Mouse (Mus musculus) heart, embryonic 16.5 days (tissue): Measurements from ENCODE around the gene Zfp324. TPM values are rescaled to one million over a fixed set of nuclear protein-coding genes. Genes with fewer than 3 reads are reported as not detected.
"Not testable (repeated sequence)": the region's sequence is repeated elsewhere in the genome, so short reads cannot be mapped to it uniquely, and the experiment has no call there.

ENCODE experiments used
- ATAC-seq: fragments of 200-750 bp; cut with Nextera tagmentation; replicated peaks from 2 replicates; pipeline ENCODE4 v1.8.0; 2017; ENCODE audit warnings: moderate number of reproducible peaks; ENCODE audit not compliant: insufficient read depth, low FRiP score; ENCODE audit errors: extremely low read depth
- H3K27ac ChIP-seq: fragments of 300-500 bp; sonication (generic); 2 replicates; pipeline ENCODE4 v1.5.1; 2014; ENCODE audit warnings: mild to moderate bottlenecking, low read length, control low read depth, moderate library complexity
- H3K27me3 ChIP-seq: fragments of 300-500 bp; sonication (generic); 2 replicates; pipeline ENCODE4 v1.6.1; 2014; ENCODE audit warnings: low read length, mixed read lengths; ENCODE audit not compliant: control insufficient read depth, insufficient read depth
- H3K36me3 ChIP-seq: fragments of 300-500 bp; sonication (generic); 2 replicates; pipeline ENCODE4 v1.6.1; 2014; ENCODE audit not compliant: control insufficient read depth, insufficient read depth
- H3K4me1 ChIP-seq: fragments of 300-500 bp; sonication (generic); 2 replicates; pipeline ENCODE4 v1.6.1; 2014; ENCODE audit warnings: low read length, mixed read lengths; ENCODE audit not compliant: control insufficient read depth, insufficient read depth
- H3K4me2 ChIP-seq: fragments of 300-500 bp; sonication (generic); 2 replicates; pipeline ENCODE4 v1.6.1; 2014; ENCODE audit warnings: low read depth, mild to moderate bottlenecking, control low read depth, low read length
- H3K4me3 ChIP-seq: fragments of 300-500 bp; sonication (generic); 2 replicates; pipeline ENCODE4 v1.5.1; 2014; ENCODE audit warnings: mild to moderate bottlenecking, control low read depth, low read length
- H3K9ac ChIP-seq: fragments of 300-500 bp; sonication (generic); 2 replicates; pipeline ENCODE4 v1.6.1; 2014; ENCODE audit warnings: low read length, control low read depth
- H3K9me3 ChIP-seq: fragments of 300-500 bp; sonication (generic); replicated peaks from 2 replicates; pipeline ENCODE4 v1.6.1; 2016; ENCODE audit warnings: low read length; ENCODE audit not compliant: control insufficient read depth
- WGBS: fragments of 180-500 bp; shearing (Covaris S2); extraction: QIAGEN DNeasy Blood & Tissue Kit; methylation state at CpG from one replicate; pipeline ENCODE4 v1.1.7; 2014; 5-methylcytosine and 5-hydroxymethylcytosine counted together
- polyA plus RNA-seq: library from polyadenylated mRNA; unstranded; fragments of >200 nt; fragmentation: Nextera tagmentation; extraction: Ambion mirVana; gene quantifications from 2 replicates; pipeline ENCODE4 v1.2.1, GENCODE M21; 2015

The Zfp324 gene
- 6.5 and 6.7 TPM in 2 replicates for polyA plus RNA-seq

DNA sequence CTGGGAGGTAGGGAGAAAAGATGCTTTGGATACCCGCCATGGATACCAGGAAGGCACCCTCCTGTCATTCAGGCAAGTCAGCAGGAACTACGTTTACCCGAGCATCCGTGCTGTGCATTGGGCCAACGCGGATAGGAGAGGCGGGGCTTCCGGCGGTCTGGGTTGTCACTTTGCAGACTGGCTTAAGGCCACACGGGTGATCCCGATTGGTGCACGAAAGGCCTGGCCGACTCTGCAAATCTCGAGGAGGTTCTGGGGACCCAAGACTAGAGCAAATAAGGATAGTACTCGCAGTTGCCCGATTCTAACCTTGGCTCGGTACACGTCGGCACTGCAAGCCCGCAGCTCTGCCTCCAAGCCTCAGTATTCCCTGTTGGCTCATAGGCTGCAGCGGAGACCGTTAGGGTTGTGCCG is at the start of gene Zfp324:
Gene Zfp324, plus strand, starts transcription at position 161 of the 414 bp plus-strand sequence.
- Histone ChIP-seq H3K4me1 (peaks cover 16% of the 10 kb centered on the region), H3K9me3 (no peaks in the 10 kb centered on the region), H3K4me2 (peak within 1 kb of the TSS; percentile 91), H3K27me3 (no peaks in the 10 kb centered on the region), H3K36me3 (peaks cover 16% of the 10 kb centered on the region), H3K27ac (peak within 1 kb of the TSS; percentile 84), H3K4me3 (peak within 1 kb of the TSS; percentile 82), H3K9ac (peak within 1 kb of the TSS; percentile 92)
- WGBS: under 1% methylated on average over 23 of the region's 23 CpGs
- peak; percentile 90 for ATAC-seq

DNA sequence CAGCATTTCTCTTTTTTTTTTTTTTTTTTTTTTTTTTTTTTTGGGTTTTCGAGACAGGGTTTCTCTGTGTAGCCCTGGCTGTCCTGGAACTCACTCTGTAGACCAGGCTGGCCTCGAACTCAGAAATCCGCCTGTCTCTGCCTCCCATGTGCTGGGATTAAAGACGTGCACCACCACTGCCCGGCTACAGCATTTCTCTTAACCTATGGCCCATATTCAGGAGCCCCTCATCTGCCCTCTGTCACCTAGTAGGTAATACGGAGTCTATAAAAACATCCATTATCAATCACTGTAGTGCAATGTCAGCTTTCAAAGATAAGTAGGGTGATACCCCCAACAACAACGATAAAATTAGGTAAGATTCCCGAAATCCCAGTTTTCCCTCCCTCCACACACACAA is 45.1 kb upstream of the Zfp324 start:
- not testable (repeated sequence) for ATAC-seq, H3K4me3 ChIP-seq, H3K9me3 ChIP-seq, H3K4me1 ChIP-seq, H3K9ac ChIP-seq, H3K4me2 ChIP-seq, H3K27ac ChIP-seq, H3K27me3 ChIP-seq
- 70% methylated on average over 7 of the region's 8 CpGs for WGBS
- peaks cover 23% of the 10 kb centered on the region for H3K36me3 ChIP-seq

DNA sequence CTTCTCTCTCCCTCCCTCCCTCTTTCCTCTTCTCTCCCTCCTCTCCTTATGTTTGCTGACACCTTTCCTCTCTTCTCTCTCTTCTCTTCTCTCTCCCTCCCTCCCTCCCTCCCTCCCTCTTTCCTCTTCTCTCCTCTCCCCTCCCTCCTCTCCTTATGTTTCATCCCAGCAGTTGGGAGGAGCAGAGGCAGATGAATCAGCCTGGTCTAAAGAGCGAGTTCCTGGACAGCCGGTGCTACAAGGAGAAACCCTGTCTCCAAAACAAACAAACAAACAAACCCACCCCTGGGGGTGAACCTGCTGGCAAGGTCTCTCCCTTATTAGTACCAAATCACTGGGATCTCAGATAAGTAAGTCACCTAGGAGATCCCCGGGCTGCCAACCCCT is 44.3 kb upstream of the Zfp324 start:
- peak overlapping the region; percentile 97 for H3K4me2 ChIP-seq
- H3K4me3 ChIP-seq: peak overlapping the region; percentile 100
- H3K27ac ChIP-seq: peak overlapping the region; percentile 98
- peaks cover 9% of the 10 kb centered on the region for H3K4me1 ChIP-seq
- peaks cover 32% of the 10 kb centered on the region for H3K36me3 ChIP-seq
- H3K9me3 ChIP-seq: no peaks in the 10 kb centered on the region
- H3K9ac ChIP-seq: peak overlapping the region; percentile 91
- ATAC-seq: no peak
- H3K27me3 ChIP-seq: no peaks in the 10 kb centered on the region
- 0% methylated on average over 3 of the region's 3 CpGs for WGBS

DNA sequence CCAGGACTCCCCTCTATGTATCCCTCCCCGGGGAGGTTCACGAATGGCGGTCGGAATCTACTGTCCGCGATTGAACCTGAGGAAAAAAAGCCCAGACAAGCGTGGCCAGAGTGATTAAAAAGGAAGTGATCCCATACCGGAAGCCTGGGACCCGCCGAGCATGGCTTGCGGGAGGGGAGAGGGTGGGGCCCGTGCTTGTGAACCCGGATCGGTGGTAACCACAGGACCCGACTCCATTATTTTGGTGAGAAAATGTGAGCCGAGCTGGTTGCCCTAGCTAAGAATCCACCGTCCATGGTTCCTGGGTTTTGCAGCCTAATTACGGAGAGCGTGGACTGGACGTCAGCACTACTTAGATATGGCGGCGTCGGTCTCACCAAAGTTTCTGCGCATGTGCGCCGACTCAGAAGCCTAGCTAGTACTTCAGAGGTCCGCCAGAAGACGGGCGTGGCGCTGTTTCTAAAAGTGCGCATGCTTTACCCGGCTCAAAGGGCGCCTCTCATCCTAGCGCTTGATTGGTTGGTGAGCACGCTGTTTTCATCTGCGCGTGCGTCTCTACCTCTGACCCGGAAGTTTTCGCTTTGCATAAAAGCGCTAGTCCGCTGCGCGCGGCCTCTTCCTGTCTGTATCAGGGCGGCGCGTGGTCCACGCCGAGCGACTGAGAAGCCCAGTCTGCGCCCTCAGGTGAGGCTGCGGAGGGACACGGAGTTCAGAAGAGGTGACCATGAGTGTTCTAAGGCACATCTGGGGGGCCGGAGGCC is 43.8 kb upstream of the Zfp324 start, which contains the start of gene Rps5:
Gene Rps5, plus strand, starts transcription at position 586 of the 761 bp plus-strand sequence.
- peaks cover 37% of the 10 kb centered on the region for H3K36me3 ChIP-seq
- under 1% methylated on average over 55 of the region's 55 CpGs for WGBS
- H3K27me3 ChIP-seq: no peaks in the 10 kb centered on the region
- peak within 1 kb of the TSS; percentile 97 for H3K4me2 ChIP-seq
- peak; percentile 99 for ATAC-seq
- no peaks in the 10 kb centered on the region for H3K9me3 ChIP-seq
- H3K4me1 ChIP-seq: peaks cover 9% of the 10 kb centered on the region
- peak within 1 kb of the TSS; percentile 95 for H3K9ac ChIP-seq
- H3K27ac ChIP-seq: peak within 1 kb of the TSS; percentile 98
- peak within 1 kb of the TSS; percentile 100 for H3K4me3 ChIP-seq

DNA sequence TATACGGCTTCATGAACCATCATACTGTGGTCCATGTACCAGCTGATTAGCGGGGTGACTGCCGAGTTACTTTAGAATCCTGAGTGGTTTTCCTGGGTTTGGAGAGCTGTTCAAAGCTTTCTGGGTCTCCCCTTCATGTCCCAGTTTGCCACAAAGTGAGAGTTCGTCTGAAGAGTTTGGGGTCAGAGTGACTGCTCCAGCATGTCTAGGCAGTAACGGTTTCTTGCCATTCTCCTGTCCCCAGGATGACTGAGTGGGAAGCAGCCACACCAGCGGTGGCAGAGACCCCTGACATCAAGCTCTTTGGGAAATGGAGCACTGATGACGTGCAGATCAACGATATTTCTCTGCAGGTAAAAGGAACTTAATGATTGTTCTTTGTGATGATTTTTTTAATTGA is 42.9 kb upstream of the Zfp324 start:
- H3K9me3 ChIP-seq: no peaks in the 10 kb centered on the region
- H3K4me2 ChIP-seq: peak overlapping the region; percentile 91
- H3K27me3 ChIP-seq: no peaks in the 10 kb centered on the region
- 4% methylated on average over 8 of the region's 8 CpGs for WGBS
- peak overlapping the region; percentile 95 for H3K9ac ChIP-seq
- H3K4me1 ChIP-seq: peaks cover 9% of the 10 kb centered on the region
- H3K36me3 ChIP-seq: peaks cover 41% of the 10 kb centered on the region
- peak overlapping the region; percentile 57; the same call in 1 of the 2 replicates for H3K27ac ChIP-seq
- ATAC-seq: no peak
- H3K4me3 ChIP-seq: peak overlapping the region; percentile 100

DNA sequence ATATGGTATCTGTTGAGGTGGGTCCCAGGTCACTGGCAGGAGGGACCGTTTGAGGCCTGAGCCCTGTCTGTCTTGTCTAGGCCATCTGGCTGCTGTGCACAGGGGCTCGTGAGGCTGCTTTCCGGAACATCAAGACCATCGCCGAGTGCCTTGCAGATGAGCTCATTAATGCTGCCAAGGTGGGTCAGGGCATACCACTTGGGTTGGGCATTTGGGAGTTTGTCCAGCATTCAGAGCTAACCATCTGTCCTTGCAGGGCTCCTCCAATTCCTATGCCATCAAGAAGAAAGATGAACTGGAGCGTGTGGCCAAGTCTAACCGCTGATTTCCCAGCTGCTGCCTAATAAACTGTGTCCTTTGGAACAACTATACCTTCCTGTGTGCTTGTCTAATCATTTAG is 39.3 kb upstream of the Zfp324 start:
- WGBS: 86% methylated on average over 7 of the region's 7 CpGs
- Histone ChIP-seq H3K9ac (no peak overlapping the region), H3K4me1 (peaks cover 15% of the 10 kb centered on the region), H3K4me2 (no peak overlapping the region), H3K27ac (no peak overlapping the region), H3K9me3 (no peaks in the 10 kb centered on the region), H3K4me3 (no peak overlapping the region), H3K36me3 (peaks cover 41% of the 10 kb centered on the region), H3K27me3 (no peaks in the 10 kb centered on the region)
- no peak for ATAC-seq

DNA sequence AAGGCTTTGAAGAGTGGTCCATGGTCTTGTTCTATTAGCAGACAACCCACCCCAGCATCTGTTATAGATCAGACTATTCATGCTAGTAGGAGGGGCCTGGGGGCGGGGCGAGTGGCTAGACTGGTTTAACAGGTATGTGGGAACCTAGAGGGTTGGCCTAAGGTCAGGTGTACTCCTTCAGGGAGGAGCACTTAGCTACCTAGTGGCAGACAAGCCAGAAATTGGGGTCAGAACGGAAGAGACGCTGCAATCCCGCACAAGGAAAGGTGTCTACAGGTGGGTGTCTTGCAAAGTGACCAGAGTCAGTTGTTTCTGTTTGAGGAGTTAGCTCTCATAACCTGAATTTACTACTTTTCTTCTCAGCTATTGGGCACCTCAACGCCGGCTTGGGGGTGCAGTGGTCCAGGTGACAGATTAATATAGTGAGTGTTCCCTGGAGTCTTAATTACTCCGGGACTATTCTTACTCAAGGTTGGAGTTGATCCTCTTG is 38.4 kb upstream of the Zfp324 start, which contains the start of gene Rnf225:
Gene Rnf225, plus strand, starts transcription at position 226 of the 490 bp plus-strand sequence.
- peak within 1 kb of the TSS; percentile 51 for H3K4me3 ChIP-seq
- H3K9ac ChIP-seq: peak within 1 kb of the TSS; percentile 74
- H3K4me2 ChIP-seq: peak within 1 kb of the TSS; percentile 93
- no peak for ATAC-seq
- WGBS: 36% methylated on average over 8 of the region's 8 CpGs
- H3K36me3 ChIP-seq: peaks cover 41% of the 10 kb centered on the region
- H3K27ac ChIP-seq: no peak within 1 kb of the TSS
- no peaks in the 10 kb centered on the region for H3K9me3 ChIP-seq
- H3K4me1 ChIP-seq: peaks cover 15% of the 10 kb centered on the region
- H3K27me3 ChIP-seq: no peaks in the 10 kb centered on the region

DNA sequence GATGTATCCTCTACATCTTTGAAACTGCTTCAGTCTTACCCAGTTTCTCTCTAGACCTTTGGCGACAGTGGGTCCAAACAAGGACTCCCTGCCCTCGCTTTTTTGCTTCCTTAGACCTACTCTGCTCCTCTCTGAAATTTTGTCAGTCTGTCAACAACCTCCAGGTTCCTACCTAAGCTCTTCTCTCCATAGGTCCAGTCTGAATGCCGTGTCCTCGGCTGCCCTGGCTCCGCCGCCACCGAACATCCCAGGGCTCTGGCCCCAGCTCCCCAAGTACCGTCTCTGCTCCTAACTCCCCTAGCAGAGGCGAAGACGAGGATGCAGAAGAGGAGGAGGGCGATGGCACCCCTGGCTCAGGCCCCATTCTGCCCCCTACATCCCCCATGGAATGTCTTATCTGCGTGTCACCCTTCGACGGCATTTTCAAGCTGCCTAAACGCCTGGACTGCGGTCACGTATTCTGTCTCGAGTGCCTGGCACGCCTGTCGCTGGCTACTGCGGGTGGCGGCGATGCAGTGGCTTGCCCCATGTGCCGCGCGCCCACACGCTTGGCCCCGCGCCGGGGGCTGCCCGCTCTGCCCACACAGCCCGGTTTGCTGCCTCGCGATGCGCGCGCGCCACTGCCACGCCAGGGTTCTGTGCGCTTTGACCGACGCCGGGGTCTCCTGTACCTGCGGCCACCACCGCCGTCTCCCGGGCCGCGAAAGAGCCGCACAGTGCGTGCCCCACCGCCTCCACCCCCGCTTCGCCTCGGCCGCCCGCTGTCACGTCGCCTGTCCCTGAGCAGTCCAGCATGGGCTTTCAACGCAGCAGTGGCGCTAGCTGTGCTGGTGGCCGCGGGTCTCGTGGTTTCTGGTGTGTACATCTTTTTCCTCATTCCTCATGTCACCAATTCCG is 37.7 kb upstream of the Zfp324 start:
- peaks cover 41% of the 10 kb centered on the region for H3K36me3 ChIP-seq
- peak overlapping the region; percentile 51 for H3K4me3 ChIP-seq
- H3K9me3 ChIP-seq: no peaks in the 10 kb centered on the region
- H3K27ac ChIP-seq: no peak overlapping the region
- no peaks in the 10 kb centered on the region for H3K27me3 ChIP-seq
- peak overlapping the region; percentile 74 for H3K9ac ChIP-seq
- 6% methylated on average over 65 of the region's 65 CpGs for WGBS
- H3K4me2 ChIP-seq: peak overlapping the region; percentile 93
- peak; percentile 67 for ATAC-seq
- peaks cover 12% of the 10 kb centered on the region for H3K4me1 ChIP-seq
